Mouse (Mus musculus) CH12.LX (cell line): ENCODE measurements around the gene Ugt1a2.

ENCODE experiments used
- CTCF ChIP-seq, 2 experiments: IDR thresholded peaks in 1 of 2; conservative IDR thresholded peaks in 1 of 2; 2 replicates each; pipeline ENCODE4 v1.5.1; 2011 to 2012; ENCODE audit warnings: low read depth in 2 of 2, low read length in 2 of 2, improper control_type of control experiment in 1 of 2, inconsistent platforms in 1 of 2, mild to moderate bottlenecking in 1 of 2, moderate library complexity in 1 of 2
- MEF2A ChIP-seq: IDR thresholded peaks from 2 replicates; pipeline ENCODE4 v1.6.1; 2014; ENCODE audit warnings: low read depth, mild to moderate bottlenecking, inconsistent platforms, low read length, improper control_type of control experiment, borderline replicate concordance
- POLR2A ChIP-seq: IDR thresholded peaks from 2 replicates; pipeline ENCODE4 v1.6.1; 2011; ENCODE audit warnings: low read depth, mild to moderate bottlenecking, improper control_type of control experiment, low read length
- SMC3 ChIP-seq: IDR thresholded peaks from 2 replicates; pipeline ENCODE4 v1.6.1; 2011; ENCODE audit warnings: low read depth, low read length, improper control_type of control experiment
- USF2 ChIP-seq: conservative IDR thresholded peaks from 2 replicates; pipeline ENCODE4 v1.6.1; 2011; ENCODE audit warnings: low read depth, low read length, improper control_type of control experiment

- no peak for TF ChIP-seq USF2
- no peak for TF ChIP-seq MEF2A
- no peak for TF ChIP-seq POLR2A
- TF ChIP-seq SMC3 = no peak
- no peak for TF ChIP-seq CTCF (conservative IDR thresholded peaks at IDR 0.05 in 1 of 2, IDR thresholded peaks at IDR 0.05 in 1 of 2; ENCODE audit: low read depth in 2 of 2, low read length in 2 of 2)
Measured at GRCm38 (mm10) chr1:88250023-88250422, 49.6 kb downstream of the Ugt1a2 start.
